Mouse (Mus musculus) cerebral cortex, adult 2 months (tissue): ENCODE results near the gene Abcc3.

Source experiments
- WGBS: fragments of 180-500 bp; shearing (Covaris S2); methylation state at CpG from one replicate; pipeline ENCODE4 v1.1.7; 2018; 5-methylcytosine and 5-hydroxymethylcytosine counted together

Abcc3 gene

DNA sequence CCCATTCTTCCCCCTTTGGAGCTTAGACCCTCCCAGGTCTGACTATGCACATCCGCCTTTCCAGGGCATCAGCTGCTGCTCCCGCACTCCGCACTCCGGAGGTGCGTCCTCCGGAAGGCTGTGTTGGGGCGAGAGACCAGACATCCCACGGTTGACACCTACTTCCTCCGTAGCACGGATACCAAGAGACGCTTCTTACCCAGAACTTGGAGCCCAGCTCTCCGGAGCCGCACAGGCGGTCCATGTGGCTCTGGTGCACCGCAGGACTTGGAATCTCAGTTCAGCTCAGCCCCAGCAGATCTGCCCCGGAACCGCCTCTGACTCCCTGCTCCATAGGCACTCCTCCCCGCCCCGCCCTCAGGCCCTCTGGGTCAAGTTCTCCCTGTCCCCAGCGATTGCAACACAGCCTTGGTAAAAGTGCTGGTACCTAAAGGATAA is at the start of gene Abcc3:
Abcc3 (minus strand) TSS at position 326 of the 438 bp plus-strand sequence.
- 21% methylated on average over 20 of the region's 20 CpGs for WGBS

DNA sequence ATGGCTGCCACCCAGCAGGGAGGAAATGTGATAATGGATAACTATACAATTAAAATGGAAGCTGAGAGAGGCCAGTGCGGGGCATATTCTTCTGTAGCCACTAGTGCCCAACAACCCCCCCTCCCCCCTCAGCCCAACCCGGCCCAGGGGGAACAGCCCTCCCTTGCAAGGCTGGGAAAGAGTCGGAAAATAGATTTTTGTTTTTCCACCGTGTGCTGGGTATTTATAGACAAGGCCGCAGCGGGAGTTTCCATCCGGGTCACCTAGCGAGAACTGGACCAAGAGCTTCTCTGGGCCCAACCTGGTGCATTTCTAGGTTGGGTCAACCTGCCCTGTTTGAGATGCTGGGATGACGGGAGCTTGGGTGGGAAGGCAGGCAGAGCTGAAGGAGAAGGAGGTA is 49.0 kb upstream of the Abcc3 start:
- WGBS: 68% methylated on average over 9 of the region's 9 CpGs

DNA sequence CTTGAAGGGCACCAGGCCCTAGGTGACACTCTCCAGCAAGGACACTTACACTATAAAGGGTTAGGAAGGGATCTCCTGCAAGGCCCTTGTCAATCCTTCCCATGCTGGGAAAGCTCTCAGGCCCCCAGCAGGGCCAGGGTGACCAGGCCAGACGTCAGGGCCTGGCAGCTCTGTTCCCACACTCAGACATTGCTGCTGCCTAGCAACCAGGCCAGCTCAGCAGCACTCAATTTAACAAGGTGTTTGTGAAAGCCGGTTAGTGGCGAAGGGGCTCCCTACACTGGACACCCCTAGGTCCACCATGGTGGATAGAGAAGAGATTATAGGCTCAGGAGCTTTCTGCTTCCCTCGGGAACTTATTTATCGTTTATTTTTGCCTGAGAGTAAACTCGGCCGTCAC is 48.3 kb upstream of the Abcc3 start:
- WGBS: 61% methylated on average over 7 of the region's 7 CpGs

DNA sequence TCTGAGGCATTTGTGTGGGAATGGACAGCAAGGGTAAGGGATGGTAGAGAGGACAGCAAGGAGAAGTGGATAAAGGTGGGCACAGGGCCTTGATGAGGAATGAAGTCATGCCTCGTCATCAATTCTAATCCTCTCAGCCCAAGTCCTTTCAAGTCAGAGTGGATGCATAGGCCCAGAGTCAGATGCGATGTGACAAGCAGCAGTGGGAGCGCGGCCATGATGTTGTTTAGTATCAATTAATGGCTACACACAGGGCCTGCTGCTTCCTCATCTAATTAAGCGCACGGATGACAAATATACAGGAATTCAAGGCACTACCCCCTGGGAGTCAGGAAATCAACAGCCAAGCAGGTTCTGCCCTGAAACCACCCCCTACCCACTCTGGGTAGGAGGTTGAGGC is 47.6 kb upstream of the Abcc3 start:
- WGBS: 89% methylated on average over 6 of the region's 6 CpGs

DNA sequence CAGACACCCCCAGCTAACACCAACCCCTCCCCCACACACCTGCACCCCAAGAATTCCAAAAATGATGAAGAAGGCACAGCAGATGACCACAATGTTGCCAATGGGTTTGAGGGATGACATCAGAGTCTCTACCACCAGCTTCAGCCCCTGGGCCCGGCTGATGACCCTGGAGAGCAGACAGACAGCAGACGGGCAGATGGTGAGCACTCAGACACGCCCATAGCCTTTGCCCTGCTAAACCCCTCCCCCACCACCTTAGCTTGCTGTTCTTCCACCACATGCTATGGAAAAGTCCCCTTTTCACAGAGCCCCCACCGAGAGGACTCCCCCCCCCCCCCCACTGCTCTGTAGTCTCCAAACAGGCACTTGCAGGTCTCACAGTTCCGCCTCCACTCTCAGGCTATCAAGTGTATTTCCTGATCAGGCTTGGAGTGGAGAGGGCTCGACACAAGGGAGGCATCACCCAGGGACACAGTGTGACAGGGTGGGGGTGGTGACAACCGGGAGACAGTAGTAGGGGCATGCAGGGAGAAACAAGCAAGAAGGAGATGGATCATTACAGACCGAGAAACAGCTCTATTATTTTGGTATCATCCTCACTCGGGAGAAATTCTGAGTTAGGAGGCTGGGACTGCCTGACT is 36.3 kb upstream of the Abcc3 start:
- 50% methylated on average over 9 of the region's 9 CpGs for WGBS

DNA sequence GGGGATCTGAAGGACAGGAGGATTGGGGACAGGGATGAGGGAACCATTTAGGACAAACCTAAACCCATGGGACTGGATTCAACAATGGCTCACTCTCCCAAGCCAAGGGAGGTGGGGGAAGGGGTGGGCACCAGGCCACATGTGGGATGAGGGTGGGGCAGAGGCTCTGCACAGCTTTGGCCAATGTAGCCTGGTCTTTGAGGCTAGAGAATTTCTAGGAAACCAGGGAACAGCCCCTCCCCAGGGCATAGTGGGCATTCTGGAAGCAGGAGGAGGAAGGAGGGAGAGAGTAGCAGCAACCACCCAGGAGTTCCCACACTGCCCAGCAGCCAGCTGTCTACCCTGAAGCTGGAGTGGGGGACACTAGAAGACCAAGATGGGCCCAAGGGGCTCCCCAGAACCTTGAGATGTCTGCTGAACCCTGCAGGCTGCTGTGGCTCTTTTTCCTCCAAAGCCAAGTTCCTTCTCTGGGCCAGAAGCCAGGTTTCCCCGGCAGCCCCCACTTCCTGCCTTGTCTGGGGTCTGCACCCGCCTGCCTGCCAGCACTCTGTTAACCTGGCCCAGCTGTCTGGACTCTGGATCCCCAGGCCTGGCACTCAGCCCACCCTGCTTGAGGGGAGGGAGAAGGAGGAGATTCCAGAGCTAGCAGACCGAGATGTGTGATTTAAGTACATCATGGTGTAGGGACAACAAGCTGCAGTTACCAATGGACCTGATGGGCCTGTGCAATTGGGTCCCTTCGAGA is 35.5 kb upstream of the Abcc3 start:
- WGBS: 18% methylated on average over 4 of the region's 4 CpGs

DNA sequence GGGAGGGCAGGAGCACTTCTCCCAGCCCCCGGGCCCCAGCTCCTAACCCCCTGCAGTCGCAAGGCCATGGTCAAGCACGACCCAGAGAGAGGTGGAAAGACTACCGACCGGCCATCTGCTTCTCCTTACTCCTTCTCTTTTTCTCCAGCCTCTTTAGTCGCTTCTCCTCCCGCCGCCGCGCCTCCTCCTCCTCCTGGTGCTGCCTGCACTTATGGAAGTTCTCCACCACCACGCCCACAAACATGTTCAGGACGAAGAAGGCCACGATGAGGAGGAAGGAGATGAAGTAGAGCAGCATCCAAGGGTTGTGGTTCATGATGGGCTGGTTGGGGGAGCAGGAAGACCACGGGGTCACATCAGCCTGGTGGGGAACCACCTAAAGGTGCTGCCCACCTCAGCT is 32.9 kb upstream of the Abcc3 start:
- WGBS: 56% methylated on average over 14 of the region's 14 CpGs

DNA sequence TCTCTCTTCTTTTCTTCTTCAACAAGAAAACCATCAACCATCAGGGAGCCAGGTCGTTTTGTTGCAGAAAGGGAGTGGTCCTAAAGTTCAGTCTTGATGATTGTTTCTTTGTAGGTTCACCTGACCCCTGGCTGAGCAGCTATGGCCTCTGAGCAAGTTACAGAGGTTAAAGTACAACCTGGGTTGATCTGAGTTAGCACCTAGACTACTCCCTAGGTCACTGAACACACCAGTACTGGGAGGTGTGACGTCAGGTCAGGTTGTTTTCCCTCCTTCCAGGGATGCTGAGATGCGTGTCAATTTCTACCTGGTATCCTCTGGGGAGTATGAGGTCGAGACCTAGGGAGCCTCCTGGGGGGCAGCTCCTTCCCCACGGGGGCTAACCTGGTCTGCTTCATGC is 32.4 kb upstream of the Abcc3 start:
- WGBS: 65% methylated on average over 5 of the region's 5 CpGs

DNA sequence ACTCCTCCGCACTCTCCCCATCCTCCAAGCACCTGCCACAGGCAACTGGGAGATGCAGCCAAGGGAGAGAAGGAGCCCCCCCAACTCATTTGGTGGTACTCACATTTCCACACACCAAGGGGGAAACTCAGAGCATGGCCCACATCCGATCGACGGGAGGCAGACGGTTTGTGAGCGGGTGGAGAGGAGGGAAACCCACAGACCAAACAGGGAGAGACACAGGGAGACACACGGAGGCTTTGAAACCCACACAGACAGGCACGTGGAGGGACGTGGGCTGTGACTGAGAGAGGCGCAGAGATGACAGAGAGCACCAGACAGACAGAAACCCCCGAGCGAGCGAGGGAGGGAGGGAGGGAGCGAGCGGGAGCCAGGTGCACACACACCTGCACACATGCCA is 31.6 kb upstream of the Abcc3 start:
- 39% methylated on average over 15 of the region's 15 CpGs for WGBS

DNA sequence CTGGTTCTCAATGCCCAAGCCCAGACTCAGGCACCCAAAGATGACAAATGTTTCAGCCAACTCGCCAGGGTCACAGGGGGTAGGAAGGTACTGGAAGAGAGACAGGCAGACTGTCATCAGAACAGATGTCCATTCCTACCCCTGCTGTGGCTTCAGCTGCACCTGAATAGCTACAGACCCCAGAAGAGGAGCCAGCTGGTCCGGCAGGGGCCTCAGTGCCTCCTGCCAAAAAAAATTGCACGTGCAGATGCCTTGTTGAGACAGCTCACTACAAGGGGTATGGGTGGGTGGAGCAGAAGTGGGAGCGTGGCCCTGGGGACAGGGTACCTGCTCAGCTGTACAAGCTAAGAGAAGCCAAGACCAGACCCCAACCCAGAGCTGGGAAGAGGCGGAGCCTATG is 31.1 kb upstream of the Abcc3 start:
- 46% methylated on average over 5 of the region's 5 CpGs for WGBS

DNA sequence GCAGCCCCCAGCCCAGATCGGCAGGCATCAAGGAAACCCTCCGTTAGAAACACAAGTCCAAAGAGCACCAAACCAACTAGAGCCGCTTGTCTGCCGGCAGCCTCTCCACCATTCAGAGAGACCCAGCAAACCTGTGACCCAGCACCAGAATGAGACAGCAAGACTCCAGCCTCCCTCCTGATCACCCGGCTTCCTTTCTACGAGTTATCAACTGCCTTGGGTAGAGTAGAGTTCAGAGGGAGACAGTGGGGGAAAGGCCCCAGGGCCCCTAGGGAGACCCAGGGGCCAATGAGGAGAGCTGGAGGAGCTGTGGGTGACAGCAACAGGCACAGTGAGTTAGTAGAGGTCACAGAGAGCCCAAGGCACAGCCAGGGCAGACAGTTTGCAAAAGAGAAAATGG is 28.2 kb upstream of the Abcc3 start:
- WGBS: 77% methylated on average over 6 of the region's 6 CpGs

DNA sequence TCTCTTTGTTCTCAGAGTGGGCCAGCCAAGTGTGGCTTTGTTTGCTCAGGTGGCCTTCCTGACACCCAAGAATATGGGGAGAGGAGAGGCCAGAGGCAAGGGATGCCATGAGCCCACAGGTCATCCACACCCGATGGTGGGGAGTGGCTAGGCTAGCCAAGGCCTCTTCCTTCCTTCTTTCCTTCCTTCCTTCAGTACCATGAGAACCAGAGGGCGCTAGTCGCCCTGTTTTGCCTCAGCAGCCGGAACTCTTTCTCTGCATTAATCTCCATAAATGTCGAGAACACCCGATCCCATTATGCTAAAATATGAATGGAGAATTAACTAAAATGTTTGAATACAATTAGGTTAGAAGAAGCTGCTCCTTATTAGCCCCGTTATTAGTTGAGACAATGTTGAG is 27.5 kb upstream of the Abcc3 start:
- 14% methylated on average over 7 of the region's 7 CpGs for WGBS

DNA sequence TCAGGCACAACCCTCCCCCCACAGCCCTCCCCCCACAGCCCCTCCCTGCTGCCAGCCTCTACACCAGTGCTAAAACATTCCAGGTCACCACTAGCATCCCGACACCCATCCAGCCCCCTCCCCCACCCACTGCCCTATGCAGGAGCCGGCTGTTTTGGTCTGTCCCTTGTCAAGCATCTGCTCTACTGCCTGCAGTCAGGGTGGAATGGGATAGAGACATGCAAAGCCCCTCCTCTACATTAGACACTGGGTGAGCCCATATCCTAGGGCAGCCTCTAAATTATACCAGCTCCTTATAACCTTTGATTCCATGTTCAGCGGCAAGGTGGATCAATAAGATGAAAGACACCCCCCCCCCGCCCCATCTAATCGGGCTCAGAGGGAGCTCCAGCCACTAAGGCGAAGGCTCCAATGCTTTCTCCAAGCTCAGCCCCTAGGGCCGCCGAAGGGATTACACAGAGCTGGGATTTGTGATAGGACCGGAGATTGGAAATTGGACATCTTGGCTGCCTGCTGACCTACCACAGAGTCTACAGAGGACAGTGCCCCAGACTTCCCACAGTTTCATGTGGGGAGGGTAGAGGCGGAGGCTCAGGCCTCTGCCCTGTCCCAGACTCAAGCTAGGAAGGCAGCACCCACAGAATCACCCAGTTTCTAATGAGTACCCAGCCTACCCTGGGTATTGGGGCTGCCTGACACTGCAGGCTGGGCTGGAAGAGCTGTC is 26.4 kb upstream of the Abcc3 start:
- WGBS: 77% methylated on average over 10 of the region's 10 CpGs

DNA sequence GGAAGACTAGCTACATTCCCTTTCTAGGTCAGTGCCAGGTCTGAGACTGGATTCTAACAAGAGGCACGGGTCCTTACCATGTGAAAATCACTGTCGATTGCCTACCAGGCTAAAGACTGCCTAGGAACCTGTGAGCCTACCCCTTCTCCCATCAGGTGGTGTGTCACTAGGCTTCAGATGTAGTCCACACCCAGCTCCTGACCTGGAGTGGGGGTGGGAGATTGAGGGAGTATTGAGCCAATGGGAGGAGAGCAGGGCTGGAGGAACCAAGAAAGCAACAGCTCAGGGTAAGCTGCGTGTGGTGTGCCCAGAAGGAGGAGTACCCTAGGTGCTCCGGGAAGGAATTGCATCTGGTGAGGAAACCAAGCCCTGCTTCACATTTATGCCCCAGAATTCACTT is 21.2 kb upstream of the Abcc3 start:
- WGBS: 35% methylated on average over 4 of the region's 4 CpGs

DNA sequence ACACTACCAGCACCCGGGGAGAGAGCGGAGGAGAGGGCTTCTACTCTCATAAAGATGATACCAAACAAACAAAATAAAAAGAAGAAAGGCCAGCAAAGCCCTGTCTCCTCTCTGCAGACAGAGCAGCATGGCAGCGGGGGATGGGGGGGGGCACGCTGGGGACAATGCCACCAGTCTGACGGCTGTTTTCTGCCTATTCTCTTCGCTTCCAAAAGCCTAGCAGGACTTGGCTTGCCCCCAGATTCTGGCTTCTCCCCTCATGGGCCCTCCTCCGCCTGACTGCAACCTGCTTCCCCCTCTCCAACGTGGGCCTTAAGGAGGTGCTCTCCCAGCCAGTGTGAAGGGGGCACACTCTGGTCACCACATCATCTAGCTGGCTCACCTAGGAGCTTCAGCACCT is 20.7 kb upstream of the Abcc3 start:
- WGBS: 15% methylated on average over 8 of the region's 8 CpGs

DNA sequence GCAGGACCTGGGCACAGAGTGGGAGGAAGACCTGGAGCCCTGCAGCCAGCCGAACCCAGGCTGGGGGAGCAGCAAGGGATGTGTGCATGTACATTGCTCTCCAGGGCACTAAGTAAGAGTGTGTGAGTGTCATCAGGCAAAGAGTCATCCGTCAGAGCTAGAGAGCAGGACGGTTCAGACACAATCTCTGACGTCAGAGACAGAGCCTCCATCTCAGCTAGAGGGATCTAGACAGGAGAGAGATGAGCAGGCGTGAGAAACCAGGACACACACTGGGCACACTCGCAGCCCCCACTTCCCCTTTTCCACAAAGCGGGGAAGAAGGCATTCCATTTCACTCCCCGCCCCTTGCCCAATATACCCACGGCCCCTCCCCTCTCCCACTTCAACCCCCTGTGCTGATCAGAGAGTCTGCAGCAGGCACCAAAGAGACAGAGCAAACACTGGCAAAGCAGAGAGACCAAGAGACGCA is 20.2 kb upstream of the Abcc3 start:
- WGBS: 15% methylated on average over 10 of the region's 10 CpGs

DNA sequence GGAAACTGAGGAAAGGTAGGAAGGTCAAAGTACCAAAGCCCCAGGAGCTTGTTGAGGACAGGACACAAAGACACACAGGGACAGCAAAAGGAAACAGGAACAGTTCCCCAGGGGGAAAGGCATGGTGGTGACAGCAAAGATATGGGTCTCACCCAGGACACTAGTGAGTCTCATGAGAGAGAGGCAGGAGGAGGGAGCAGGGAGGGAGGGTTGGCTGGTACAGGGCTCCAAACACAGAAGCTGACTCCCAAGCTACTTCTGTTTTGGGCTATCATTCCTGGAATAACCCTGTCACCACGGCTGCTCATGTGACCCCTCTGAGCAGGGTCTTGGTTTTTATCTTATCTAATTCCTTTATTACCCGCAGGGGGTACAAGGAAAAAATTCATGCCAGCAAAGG is 19.8 kb upstream of the Abcc3 start:
- WGBS: 54% methylated on average over 2 of the region's 2 CpGs

DNA sequence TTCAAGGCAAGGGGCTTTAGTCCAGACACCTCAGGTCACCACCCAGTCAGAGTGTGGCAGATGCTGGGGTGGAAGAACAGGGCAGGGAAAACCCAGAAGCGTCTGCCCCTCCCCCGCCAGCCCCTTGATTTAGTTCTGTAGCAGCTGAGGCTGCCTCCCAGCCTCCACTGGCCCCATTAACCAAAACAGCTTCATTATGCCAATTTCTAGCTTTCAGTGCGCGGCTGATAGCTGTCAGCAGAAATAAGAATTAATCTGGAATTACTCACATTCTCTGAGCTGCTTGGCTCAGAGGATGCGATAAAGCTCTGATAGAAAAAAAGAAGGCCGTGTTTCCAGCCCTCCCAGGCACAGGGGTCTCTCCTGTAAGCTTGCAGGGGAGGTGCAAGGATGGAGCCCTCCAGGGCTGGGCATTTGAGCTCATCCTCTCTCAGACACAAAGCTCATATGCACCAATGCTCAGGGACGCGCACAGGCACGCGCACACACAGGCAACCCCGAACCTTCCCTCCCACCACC is 15.1 kb upstream of the Abcc3 start:
- 41% methylated on average over 11 of the region's 11 CpGs for WGBS

DNA sequence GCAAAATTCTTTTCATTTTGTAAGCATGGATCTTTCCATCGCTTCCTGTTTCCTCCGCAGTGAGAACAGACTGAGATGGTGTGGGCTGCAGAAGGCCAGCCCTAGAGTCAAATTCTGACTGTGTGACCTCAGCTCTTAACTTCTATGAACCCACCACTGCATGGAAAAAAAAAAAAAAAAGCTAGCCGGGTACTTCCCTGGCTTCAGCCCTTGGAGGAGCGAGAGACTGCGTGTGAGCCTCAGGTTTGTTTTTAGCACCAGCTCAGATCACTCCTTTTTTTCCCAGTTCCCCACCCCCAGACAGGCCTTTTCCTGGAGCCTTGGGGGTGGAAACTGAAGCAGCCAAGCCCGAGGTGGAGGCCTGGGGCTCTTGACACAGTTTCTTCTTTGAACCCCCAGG is 12.6 kb upstream of the Abcc3 start:
- WGBS: 34% methylated on average over 6 of the region's 6 CpGs

DNA sequence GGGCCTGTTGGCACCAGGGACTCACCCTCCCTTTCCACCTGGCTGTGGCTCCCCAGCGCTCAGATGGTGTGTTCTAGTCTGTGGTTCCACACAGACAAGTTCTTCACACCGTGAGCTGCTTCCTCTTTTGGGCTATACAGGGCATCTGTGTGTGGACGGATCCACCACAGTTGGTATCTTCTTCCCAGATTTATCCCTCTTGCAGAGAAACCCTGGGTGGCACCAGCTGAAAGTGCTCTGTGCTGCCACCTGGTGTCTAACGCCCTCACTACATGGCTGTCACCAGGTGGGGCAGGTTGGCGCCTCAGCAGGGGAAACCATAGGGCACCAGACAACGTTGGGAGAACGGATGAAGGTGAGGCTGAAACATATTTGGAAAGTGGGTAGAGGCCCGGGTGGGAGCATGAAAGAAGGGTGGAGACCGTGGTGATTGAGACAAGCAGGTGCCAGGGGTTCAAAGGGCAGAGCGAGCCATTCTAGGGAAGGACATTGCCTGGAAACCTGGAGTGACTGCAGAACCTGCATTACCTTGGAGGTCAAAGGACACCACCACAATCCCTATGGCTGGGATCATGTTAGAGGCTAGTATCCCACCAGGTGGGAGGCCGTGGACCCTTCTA is 12.0 kb upstream of the Abcc3 start:
- 22% methylated on average over 11 of the region's 11 CpGs for WGBS

DNA sequence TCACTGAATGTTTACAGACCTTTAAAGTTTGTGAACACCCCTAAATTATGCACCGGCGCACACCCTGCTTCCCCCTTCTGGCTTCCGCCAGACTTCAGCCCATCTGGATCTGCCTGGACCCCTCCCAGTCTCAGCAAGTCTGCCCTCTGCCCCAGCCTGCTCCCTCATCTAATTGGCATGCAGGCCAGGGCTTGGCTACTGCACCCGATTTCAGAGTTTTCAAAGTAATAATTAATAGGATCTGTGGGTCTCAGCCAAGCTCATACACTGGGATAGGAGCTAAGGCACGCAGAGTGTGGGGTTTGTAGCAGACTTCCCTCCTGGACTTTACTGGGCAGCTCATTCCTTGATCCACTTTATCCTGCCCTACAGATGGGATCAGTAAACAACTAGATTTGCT is 11.4 kb upstream of the Abcc3 start:
- WGBS: 48% methylated on average over 5 of the region's 5 CpGs

DNA sequence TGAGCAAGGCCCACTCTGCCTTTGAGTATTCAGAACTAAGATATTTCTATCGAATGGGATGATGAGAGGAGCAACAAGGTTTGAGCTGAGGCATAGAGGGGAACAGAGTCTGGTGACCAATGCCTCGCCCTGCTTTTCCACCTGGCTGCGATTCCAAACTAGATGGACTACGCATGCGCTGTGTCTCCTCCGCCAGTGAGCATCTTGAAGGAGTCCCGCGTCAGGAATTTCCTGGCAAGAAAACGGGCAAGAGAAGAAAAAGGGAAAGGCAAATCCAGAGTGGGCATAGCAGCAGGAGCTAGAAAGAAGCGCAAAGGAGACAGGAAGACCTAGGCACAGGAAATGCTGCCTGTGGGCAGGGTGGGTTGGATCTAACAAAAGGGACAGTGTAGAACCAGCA is 11.0 kb upstream of the Abcc3 start:
- WGBS: 52% methylated on average over 10 of the region's 10 CpGs
